Mouse (Mus musculus) E14TG2a.4 (cell line): Measurements from ENCODE around the gene Cog3.

Source experiments
- CTCF ChIP-seq: conservative IDR thresholded peaks from 2 replicates; pipeline ENCODE4 v1.5.1; 2014; ENCODE audit warnings: low read length
- NANOG ChIP-seq: IDR thresholded peaks from 2 replicates; pipeline ENCODE4 v1.6.1; 2014; ENCODE audit warnings: borderline replicate concordance, low read length, mixed read lengths
- POU5F1 ChIP-seq: IDR thresholded peaks from 2 replicates; pipeline ENCODE4 v1.6.1; 2014; ENCODE audit warnings: low read length, borderline replicate concordance

GRCm38 (mm10) chr14:75787794-75788175, 33.5 kb upstream of the Cog3 start:
- TF ChIP-seq CTCF (no peak; the same call in 1 of the 2 replicates), POU5F1 (no peak), NANOG (no peak)
